In the genomic region with DNA sequence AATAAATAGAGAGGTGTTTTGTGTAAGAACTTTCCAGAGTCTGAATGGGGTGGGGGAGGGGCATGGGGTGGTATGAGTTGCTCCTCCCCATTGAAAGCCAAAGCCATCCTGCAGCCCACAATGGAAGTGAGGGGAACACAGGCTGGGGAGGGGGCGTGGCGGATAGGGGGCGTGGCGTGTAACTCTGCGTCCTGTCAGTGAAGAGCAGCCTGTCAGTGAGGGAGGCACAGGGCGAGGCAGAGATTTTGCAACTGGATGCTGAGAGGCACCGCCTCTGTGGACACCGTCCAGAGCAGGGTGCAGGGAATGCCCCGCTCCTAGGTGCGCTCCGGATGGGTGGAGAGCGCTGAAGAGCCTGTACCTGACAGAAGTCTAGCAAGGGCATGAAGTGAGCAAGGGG, we compare ENCODE assay signal across 13 mouse cellular contexts. TPM values are rescaled to one million over a fixed set of nuclear protein-coding genes. Genes with fewer than 3 reads are reported as not detected.
DNase-seq lines count a peak whose midpoint lies in the region; ATAC-seq and TF ChIP-seq lines count a peak whose summit lies in the region.
"Had no signal": no experiment of that assay in that cellular context is flagged by ENCODE, and none has a peak within 500 bp of the region (broad histone marks: within the 10 kb centered on the region; RNA-seq: fewer than 3 reads in every experiment).

Gene Pnpla1 (plus strand): TSS at position 207 of the 400 bp plus-strand sequence.

- no peak within 1 kb of the TSS for H3K27ac ChIP-seq in liver, embryonic 11.5 days (ENCODE audit: low read depth, low read length)
- no peak within 1 kb of the TSS for H3K27ac ChIP-seq in embryonic facial prominence, embryonic 13.5 days
- H3K27ac ChIP-seq in liver, adult 2 months (replicated peaks; ENCODE audit: insufficient read depth, low read depth, low read length), result no peak within 1 kb of the TSS
- H3K27ac ChIP-seq: left cerebral cortex, adult 2 months; lung, embryonic 15.5 days had no signal

- H3K36me3 ChIP-seq in liver, embryonic 11.5 days (ENCODE audit: control insufficient read depth, insufficient read depth, low read length), result no peaks in the 10 kb centered on the region
- no peaks in the 10 kb centered on the region; the same call in 1 of the 2 replicates for H3K36me3 ChIP-seq in embryonic facial prominence, embryonic 13.5 days
- no peaks in the 10 kb centered on the region for H3K36me3 ChIP-seq in liver, adult 2 months (ENCODE audit: control insufficient read depth, insufficient read depth, low read length)
- H3K36me3 ChIP-seq: G1E; lung, embryonic 15.5 days had no signal

- H3K9ac ChIP-seq in liver, embryonic 11.5 days (ENCODE audit: low read depth, low read length), result no peak within 1 kb of the TSS
- H3K9ac ChIP-seq in embryonic facial prominence, embryonic 13.5 days, result no peak within 1 kb of the TSS
- H3K9ac ChIP-seq in liver, adult 2 months (ENCODE audit: low read depth, low read length), result no peak within 1 kb of the TSS
- H3K9ac ChIP-seq: lung, embryonic 15.5 days had no signal

- no peak within 1 kb of the TSS for H3K4me3 ChIP-seq in liver, embryonic 11.5 days (ENCODE audit: low read depth, low read length)
- H3K4me3 ChIP-seq in embryonic facial prominence, embryonic 13.5 days, result no peak within 1 kb of the TSS
- no peak within 1 kb of the TSS for H3K4me3 ChIP-seq in liver, adult 2 months (ENCODE audit: insufficient read depth, low read depth, low read length)
- H3K4me3 ChIP-seq: left cerebral cortex, adult 2 months; lung, embryonic 15.5 days had no signal

- no peak for TF ChIP-seq POLR2A in liver, adult 2 months (IDR thresholded peaks at IDR 0.05; ENCODE audit: extremely low read depth, insufficient read depth, low read length)

- H3K4me2 ChIP-seq in liver, embryonic 11.5 days, result no peak within 1 kb of the TSS
- 0 out of 2 replicates have a peak within 1 kb of the TSS, but pooled peaks have one; percentile 14 for H3K4me2 ChIP-seq in embryonic facial prominence, embryonic 13.5 days
- H3K4me2 ChIP-seq: lung, embryonic 15.5 days had no signal

- whole genome bisulfite sequencing in liver, embryonic 11.5 days, result 35% methylated on average over 12 of the region's 12 CpGs
- WGBS in embryonic facial prominence, embryonic 13.5 days, result 34% methylated on average over 12 of the region's 12 CpGs
- 19% methylated on average over 12 of the region's 12 CpGs for WGBS in liver, adult 2 months

- DNase-seq in liver, result peak; percentile 36
- DNase-seq in liver, embryonic 11.5 days (ENCODE audit: low spot score), result no peak
- peak; percentile 9 for DNase-seq in liver, adult 2 months (ENCODE audit: extremely low read depth, low read depth, low spot score)
- peak; percentile 33 for DNase-seq in retina, postnatal 1 day
- no peak for DNase-seq in cerebellum, adult 11-12 months
- no peak for DNase-seq in gastrocnemius, postnatal 14 days
- DNase-seq: cerebellum, adult 11 months; kidney, postnatal 14 days had no signal

- H3K4me1 ChIP-seq in liver, embryonic 11.5 days (replicated peaks; ENCODE audit: control insufficient read depth, insufficient read depth, low read length), result no peaks in the 10 kb centered on the region
- 0 out of 2 replicates have a peak, but pooled peaks cover 7% of the 10 kb centered on the region for H3K4me1 ChIP-seq in embryonic facial prominence, embryonic 13.5 days
- no peaks in the 10 kb centered on the region for H3K4me1 ChIP-seq in liver, adult 2 months (ENCODE audit: control insufficient read depth, insufficient read depth, low read length)

- peaks cover 5% of the 10 kb centered on the region; the same call in 1 of the 2 replicates for H3K9me3 ChIP-seq in liver, embryonic 11.5 days (ENCODE audit: control insufficient read depth, low read length)
- peaks cover 12% of the 10 kb centered on the region for H3K9me3 ChIP-seq in embryonic facial prominence, embryonic 13.5 days
- H3K9me3 ChIP-seq: G1E had no signal

- TF ChIP-seq CTCF in liver, adult 2 months (IDR thresholded peaks at IDR 0.05; ENCODE audit: low read depth, low read length), result no peak

- no peaks in the 10 kb centered on the region for H3K27me3 ChIP-seq in liver, embryonic 11.5 days (replicated peaks; ENCODE audit: control insufficient read depth, insufficient read depth, low read length)
- H3K27me3 ChIP-seq in embryonic facial prominence, embryonic 13.5 days, result no peaks in the 10 kb centered on the region
- no peaks in the 10 kb centered on the region for H3K27me3 ChIP-seq in liver, adult 2 months (ENCODE audit: control insufficient read depth, insufficient read depth, low read length)
- H3K27me3 ChIP-seq: lung, embryonic 15.5 days had no signal

- ATAC-seq in liver, embryonic 11.5 days (replicated peaks; ENCODE audit: low FRiP score), result no peak
- no peak for ATAC-seq in embryonic facial prominence, embryonic 13.5 days (ENCODE audit: insufficient number of reproducible peaks, insufficient read depth, low FRiP score, low TSS enrichment, low read depth)

- no peaks in the 10 kb centered on the region for H3K79me2 ChIP-seq in liver, adult 2 months (ENCODE audit: control insufficient read depth, insufficient read depth, low read length)

- intact Hi-C loops in gastrocnemius, postnatal 14 days (cut with DNase I; ENCODE audit: low total_unique reads), result no loop called here

RNA-seq across cellular contexts. Expression of gene Pnpla1, which starts in this region (rescaled TPM):
- 0.05 TPM in 1 of 2 replicates, not detected in the other for polyA plus RNA-seq in liver, embryonic 11.5 days (2014; fragmentation: Nextera tagmentation; extraction: Ambion mirVana)
- 0.26 and 0.98 TPM in 2 replicates for polyA plus RNA-seq in embryonic facial prominence, embryonic 13.5 days (2015; fragmentation: Nextera tagmentation; extraction: Ambion mirVana)
- total RNA-seq in liver, adult 2 months (2014; rRNA removed), result not detected in 2 replicates
- not detected in 2 replicates for polyA plus RNA-seq in liver, adult 2 months (2012; rRNA removed)
- total RNA-seq in gastrocnemius, postnatal 14 days (2021), result under 1 TPM in 1 of 2 experiments, not detected in 1; 0.04 TPM
- total RNA-seq: G1E; heart, postnatal 25 days had no signal
- polyA plus RNA-seq: G1E; lung, embryonic 15.5 days had no signal

Comparison
In these comparisons a context has a peak if more than half of its experiments do, and no peak if none do; other contexts are left out.
1. DNase-seq: peak in liver (single experiment) and retina, postnatal 1 day (single experiment); none in liver, embryonic 11.5 days (single experiment), cerebellum, adult 11-12 months (single experiment) and gastrocnemius, postnatal 14 days (single experiment).
2. Peak in DNase-seq in liver, adult 2 months; RNA of the gene not detected or under 1 TPM.